Mouse (Mus musculus): ENCODE measurements at regions not wholly inside any gene's neighbourhood (a gene's known extent, or its start where the extent isn't known, plus 50 kb on each side); places are given as distances from the start of the nearest gene placed in this dataset.

DNA sequence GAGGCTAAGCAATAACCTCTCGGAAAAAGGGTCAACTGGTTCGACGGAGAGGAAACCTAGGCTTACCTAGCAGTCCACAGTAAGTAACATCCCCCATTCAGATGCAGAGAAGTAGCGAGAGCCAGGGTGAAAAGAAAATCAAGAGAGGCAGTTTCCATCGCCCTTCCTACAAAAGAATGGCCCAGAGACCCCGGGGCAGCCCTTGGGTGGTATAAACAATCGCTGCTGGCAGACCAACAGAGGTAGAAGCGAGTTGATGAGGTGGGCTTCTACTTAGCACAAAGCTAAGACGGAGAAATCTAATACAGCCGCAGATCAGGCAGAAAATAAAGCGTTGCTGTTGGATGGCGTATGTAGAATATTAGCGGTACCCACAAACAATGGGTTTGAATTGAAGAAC lies 57.8 kb upstream of the Arl15 start:
- no peak for DNase-seq

DNA sequence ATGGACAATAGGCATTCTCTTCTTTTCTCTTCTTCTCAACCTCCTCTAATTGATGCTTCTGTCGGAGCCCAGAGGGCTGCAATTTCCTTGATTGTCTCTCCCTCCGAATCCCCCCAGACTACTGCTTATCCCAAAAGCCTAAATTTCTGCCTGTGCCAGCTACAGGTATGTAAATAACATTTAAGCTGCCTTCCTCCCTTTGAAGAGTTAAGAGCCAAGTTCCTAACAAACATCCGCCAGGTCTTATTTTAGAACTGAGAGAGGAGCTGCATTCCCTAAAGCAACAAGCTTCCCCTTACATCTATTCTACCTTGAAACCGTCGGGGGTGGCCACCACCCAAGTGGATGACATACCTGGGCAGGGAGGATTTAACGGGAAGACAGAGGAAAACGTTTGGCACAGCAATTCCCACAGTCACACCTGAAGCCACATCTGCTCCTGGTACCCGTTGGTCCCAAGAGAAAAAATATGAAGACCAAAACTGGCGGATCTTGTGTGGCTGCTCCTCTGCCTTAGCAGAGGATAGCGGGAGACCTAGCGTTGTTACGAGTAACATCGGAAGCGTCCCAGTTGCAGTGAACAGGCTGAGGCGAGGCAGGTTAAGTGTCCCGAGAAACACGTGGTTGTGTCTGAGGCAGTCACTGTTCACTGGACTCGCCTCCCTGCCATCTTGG lies 58.6 kb upstream of the Arl15 start:
- DNase-seq: no peak

DNA sequence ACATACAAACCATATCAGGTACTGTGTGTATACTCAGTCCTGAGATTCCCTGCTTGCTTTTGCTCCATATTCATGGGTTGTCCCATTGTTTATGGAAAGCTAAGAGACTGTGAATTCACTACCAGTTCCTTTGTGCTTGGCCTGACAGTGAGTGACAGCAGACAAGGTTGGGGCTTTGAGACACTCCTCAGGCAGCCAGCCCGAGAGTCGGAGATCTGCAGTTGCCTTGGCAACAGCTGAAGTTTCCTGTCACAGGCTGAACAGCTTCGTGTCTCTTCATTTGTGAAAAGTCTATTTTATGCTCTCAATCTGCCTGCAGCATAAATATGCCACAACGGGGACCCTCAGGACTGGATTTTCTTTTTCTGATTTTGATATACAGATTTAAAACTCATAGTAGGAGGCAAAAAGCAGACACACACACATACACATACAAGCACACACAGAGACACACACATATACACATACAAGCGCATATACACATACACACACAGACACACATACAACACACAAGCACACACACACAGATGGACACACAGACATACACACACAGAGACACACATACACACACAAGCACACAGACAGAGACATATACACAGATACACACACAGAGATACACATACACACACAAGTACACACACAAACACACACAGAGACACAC lies 60.0 kb upstream of the Arl15 start:
- peak; percentile 15 for DNase-seq

DNA sequence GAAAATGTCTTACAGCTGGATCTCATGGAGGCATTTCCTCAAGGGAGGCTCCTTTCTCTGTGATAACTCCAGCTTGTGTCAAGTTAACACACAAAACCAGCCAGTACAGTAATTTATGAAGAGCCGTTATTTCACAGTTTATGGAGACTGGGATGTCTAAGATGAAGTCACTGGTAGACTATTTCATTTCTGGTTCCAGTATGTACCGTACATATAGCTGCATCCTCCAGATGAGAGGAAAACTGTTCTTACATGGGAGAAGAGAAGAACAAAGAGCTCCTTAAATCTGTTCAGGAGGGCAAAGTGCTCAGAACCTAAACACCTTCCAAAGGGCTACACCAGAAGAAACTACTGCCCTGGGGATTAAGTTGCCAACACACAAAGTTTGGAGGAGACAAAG lies 60.6 kb upstream of the Arl15 start:
- no peak for DNase-seq

DNA sequence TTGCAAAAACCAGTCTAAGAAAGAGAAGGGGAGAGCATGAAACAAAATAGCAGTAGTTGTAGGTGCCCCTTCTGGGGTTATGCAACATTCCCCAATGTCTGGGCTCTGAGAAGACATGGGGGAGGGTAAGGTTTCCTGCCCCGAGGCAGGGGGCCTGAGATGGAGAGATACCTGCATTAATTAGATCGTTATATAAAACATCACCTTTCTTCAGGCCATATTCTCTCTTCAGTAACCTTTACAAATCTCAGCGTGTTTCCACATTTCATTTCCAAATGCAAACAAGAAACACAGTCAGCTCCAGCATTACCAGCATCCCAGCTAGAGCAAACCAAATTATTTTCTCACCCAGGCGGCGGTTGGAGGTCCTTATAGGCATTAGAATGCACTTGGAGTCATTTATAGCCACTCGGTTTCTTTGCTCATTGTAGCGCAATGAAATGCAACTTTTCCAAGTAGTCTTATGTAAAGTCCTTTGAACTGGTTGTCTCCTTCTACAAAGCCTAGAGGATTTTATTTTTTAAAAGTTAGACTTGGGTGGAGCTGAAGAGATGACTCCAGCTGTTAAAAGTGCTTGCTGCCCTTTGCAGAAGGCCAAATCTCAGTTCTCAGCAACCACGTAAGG lies 63.4 kb upstream of the Arl15 start:
- no peak for DNase-seq

DNA sequence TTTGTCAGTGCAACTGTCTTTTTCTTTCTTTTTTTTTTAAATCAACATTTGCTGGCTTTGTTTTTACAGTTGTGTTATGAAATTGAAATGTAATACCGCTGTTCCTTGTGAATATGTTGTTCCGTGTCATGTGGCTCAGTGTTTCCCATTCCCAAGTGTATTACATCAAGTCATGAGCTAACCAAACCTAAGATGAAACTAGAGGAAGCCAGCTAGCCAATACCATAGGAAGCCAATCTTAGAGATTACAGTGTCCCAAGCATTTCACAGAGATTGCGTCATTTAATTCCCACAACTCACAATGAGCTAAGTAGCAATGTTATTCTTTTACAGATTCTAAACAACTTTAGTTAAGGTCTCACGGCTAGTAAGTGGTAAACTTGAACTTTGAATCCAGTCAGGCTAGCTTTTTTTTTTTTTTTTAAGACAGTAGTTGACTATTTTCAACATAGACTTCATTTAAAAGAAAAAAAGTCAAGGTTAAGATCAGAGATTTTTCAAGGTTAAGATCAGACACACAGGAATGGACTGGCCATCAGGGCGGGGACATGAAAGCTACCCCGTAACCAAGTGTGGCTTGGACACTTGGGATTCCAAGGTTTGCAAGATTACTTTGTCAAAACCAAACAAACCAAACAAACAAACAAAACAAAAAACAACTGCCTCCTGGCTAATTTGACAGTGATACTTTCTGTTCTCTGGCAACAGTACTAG lies 64.1 kb upstream of the Arl15 start:
- no peak for DNase-seq

DNA sequence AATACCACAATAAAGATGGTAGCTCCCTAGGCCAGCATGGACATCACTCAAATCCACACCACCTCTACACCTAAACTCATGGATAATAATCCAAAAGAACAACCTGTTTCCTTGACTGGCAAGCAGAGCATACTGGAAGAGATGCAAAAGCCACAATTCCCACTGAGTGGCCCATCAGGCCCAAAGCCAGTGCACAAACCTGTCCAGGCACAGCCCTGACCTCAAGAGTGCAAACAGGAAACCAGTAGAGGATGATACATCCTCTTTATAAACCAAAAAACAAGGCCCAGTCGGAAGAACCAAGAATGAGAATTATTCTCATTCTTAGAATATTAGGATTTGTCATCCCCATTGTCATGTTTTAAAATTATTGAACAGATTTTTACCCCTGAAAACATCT lies 64.7 kb upstream of the Arl15 start:
- no peak for DNase-seq

DNA sequence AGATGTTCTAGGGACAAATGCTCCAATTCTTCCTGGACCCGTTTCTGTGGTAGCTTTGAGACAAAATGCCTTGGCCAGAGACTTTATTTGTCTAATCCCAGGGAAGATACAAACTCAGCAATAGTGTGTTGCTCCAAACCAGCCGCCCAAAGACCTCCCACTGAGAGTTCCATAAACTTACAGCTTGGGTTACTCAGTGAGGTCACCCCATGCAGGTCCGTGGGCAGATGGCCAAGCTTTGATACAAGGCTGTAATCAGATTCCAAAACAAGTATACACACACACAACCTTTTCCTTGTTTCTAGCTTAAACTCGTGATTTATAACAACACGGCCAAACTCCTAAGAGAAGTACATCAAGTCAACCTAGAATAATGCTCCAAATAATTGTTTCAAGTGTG lies 64.6 kb upstream of the Hspb3 start:
- peak; percentile 85 for DNase-seq

DNA sequence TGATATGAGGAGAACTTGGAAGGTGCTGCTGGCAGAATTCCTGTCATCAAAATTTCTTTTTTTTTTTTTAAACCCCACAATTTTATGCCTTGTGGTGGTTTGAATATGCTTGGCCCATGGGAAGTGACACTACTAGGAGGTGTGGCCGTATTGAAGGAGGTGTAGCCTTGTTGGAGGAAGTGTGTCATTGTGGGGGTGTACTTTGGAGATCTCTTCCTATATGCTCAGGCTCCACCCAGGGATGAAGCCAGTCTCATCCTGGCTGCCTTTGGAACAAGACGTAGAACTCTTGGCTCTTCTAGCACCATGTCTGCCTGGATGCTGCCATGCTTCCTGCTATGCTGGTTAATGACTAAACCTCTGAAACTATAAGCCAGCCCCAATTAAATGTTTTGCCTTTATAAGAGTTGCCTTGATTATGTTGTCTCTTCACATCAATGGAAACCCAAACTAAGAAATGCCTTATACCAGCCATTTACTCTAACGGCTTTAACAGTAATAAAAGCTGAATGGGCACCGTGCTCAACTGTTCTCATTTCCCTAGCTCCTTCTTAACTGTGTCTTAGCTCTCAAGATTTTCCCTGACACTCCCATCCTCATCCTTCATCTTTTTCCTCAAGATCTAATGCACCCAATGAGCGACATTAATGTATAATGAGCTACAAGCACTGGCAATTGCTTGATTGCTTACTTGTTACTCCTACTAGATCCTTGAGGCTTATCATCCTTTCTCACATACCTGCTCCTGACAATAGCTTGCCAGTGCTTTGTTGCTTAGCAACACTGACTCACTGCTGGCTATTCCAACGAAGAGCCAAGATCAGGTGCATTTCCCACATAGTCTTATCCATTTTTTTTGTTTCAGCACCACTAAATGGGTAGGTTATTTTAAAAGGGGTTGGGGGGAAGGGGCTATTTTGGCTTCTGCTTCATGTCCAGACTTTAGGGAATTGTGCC lies 61.7 kb upstream of the Hspb3 start:
- DNase-seq: no peak

DNA sequence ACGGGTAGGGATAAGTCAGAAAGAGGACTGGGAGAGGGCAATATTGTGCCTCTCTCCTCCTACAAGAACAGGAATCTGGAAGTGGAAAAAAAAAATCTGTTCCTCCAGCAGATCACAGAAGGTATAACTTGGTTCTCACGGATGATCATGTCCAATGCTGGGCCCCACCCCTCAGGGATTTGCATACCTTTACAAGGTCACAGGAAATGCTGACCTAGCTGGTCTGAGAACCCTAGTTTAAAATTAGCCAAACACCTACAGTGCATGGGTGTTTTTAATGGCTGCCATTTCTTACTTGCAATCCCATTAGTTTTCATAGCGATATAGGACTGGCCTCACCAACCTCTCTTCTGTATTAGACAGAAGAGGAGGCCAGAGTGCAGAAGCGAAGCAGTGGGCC lies 51.8 kb upstream of the Hspb3 start:
- no peak for DNase-seq

DNA sequence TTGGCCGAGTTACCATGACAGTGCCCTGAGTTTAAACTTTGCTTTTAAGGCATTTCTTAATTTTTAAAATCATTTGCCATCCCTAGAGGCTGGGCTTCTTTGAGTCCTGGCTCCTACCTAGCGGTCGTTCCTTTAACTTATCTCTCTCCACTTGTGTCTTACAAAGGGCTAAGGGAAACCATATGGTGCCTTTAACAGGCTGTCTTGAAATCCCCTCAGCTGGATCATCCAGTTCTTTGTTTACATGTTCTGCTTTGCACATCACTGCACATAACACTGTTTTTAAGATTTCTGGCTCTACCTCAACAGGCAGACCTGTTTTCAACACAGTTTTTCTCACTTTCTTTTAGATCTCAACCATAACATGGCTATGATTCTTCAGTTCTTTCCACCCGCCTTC lies 50.4 kb upstream of the Hspb3 start:
- DNase-seq: no peak

Measured in kidney, postnatal 10 days (tissue).